Mouse (Mus musculus) megakaryocyte-erythroid progenitor cell, adult 5-6 weeks (primary cell): ENCODE data around the gene Sertad2. TPM values are rescaled to one million over a fixed set of nuclear protein-coding genes. Genes with fewer than 3 reads are reported as not detected.
A peak's percentile ranks its signal among the peaks of the same experiment; 100 is the strongest.

ENCODE experiments used
- ATAC-seq: replicated peaks from 2 replicates; pipeline ENCODE4 v1.8.0; 2016; ENCODE audit warnings: mild to moderate bottlenecking, inconsistent platforms; ENCODE audit not compliant: severe bottlenecking, poor library complexity, low FRiP score, low TSS enrichment
- total RNA-seq, 2 experiments: library from RNA; stranded (forward) in 1 of 2; stranded (reverse) in 1 of 2; fragments of 200-1000, 215-1000 nt in 1 of 2; fragments of >200 nt in 1 of 2; fragmentation: Nextera tagmentation in 1 of 2; gene quantifications; 2 replicates each; pipeline ENCODE4 v1.2.3; 2014 to 2017

The Sertad2 gene
- total RNA-seq, 2 experiments from 2014 or later, result 11.8 to 13.3 TPM

- ATAC-seq, result peak; percentile 12
Measured at GRCm38 (mm10) chr11:20543453-20544120, 534 bp downstream of the Sertad2 start.

GRCm38 (mm10) chr11:20544376-20544775 is 1.3 kb downstream of the Sertad2 start:
- ATAC-seq, result no peak

GRCm38 (mm10) chr11:20544801-20545515 is 1.9 kb downstream of the Sertad2 start:
- no peak for ATAC-seq

GRCm38 (mm10) chr11:20549481-20549880 is 6.4 kb downstream of the Sertad2 start:
- ATAC-seq, result no peak

GRCm38 (mm10) chr11:20550196-20550595 is 7.1 kb downstream of the Sertad2 start:
- no peak for ATAC-seq

- no peak for ATAC-seq
Measured at GRCm38 (mm10) chr11:20552059-20552458, 9.0 kb downstream of the Sertad2 start.

- no peak for ATAC-seq
Measured at GRCm38 (mm10) chr11:20552758-20553673, 10.0 kb downstream of the Sertad2 start.

- no peak for ATAC-seq
Measured at GRCm38 (mm10) chr11:20555651-20556050, 12.6 kb downstream of the Sertad2 start.

- ATAC-seq, result peak; percentile 76
Measured at GRCm38 (mm10) chr11:20556163-20556911, 13.3 kb downstream of the Sertad2 start.

- ATAC-seq, result no peak
Measured at GRCm38 (mm10) chr11:20559236-20559950, 16.3 kb downstream of the Sertad2 start.

- 0 out of 2 replicates have a peak, but pooled peaks have one; percentile 45 for ATAC-seq
Measured at GRCm38 (mm10) chr11:20559951-20560642, 17.0 kb downstream of the Sertad2 start.

- ATAC-seq, result peak; percentile 81
Measured at GRCm38 (mm10) chr11:20561323-20562002, 18.4 kb downstream of the Sertad2 start.

- no peak for ATAC-seq
Measured at GRCm38 (mm10) chr11:20565057-20565456, 22.0 kb downstream of the Sertad2 start.

GRCm38 (mm10) chr11:20571702-20572413 is 28.8 kb downstream of the Sertad2 start:
- ATAC-seq, result no peak

GRCm38 (mm10) chr11:20576046-20576635 is 33.1 kb downstream of the Sertad2 start:
- no peak for ATAC-seq

GRCm38 (mm10) chr11:20582758-20583157 is 39.7 kb downstream of the Sertad2 start:
- ATAC-seq, result no peak

- ATAC-seq, result no peak
Measured at GRCm38 (mm10) chr11:20585297-20585696, 42.2 kb downstream of the Sertad2 start.
